Mouse (Mus musculus) ovary, postnatal 14 days (tissue): ENCODE data around the gene Sh3gl1.

Experiments
- DNase-seq: peaks from one replicate; pipeline ENCODE4 v3.0.0; 2022; ENCODE audit warnings: low spot score

Gene Sh3gl1

GRCm38 (mm10) chr17:56021161-56021910 lies 15.1 kb downstream of the Sh3gl1 start:
- DNase-seq = no peak

GRCm38 (mm10) chr17:56020400-56021084 lies 15.9 kb downstream of the Sh3gl1 start:
- no peak for DNase-seq

- DNase-seq = no peak
Measured at GRCm38 (mm10) chr17:56018347-56019131, 17.9 kb downstream of the Sh3gl1 start.

- DNase-seq = no peak
Measured at GRCm38 (mm10) chr17:56017848-56018247, 18.6 kb downstream of the Sh3gl1 start.

GRCm38 (mm10) chr17:56016793-56017785 lies 19.3 kb downstream of the Sh3gl1 start:
- no peak for DNase-seq

GRCm38 (mm10) chr17:56016382-56016781 lies 20.1 kb downstream of the Sh3gl1 start:
- no peak for DNase-seq

GRCm38 (mm10) chr17:56015293-56015692 lies 21.1 kb downstream of the Sh3gl1 start:
- no peak for DNase-seq

- no peak for DNase-seq
Measured at GRCm38 (mm10) chr17:56011441-56011840, 25.0 kb downstream of the Sh3gl1 start.

GRCm38 (mm10) chr17:56010681-56011080 lies 25.8 kb downstream of the Sh3gl1 start:
- peak; percentile 83 for DNase-seq

GRCm38 (mm10) chr17:56010255-56010654 lies 26.2 kb downstream of the Sh3gl1 start:
- no peak for DNase-seq

GRCm38 (mm10) chr17:56009962-56010240 lies 26.5 kb downstream of the Sh3gl1 start:
- DNase-seq = no peak

- DNase-seq = peak; percentile 84
Measured at GRCm38 (mm10) chr17:56009088-56009961, 27.1 kb downstream of the Sh3gl1 start.

- peak; percentile 86 for DNase-seq
Measured at GRCm38 (mm10) chr17:56008356-56009087, 27.9 kb downstream of the Sh3gl1 start.

GRCm38 (mm10) chr17:56007444-56008355 lies 28.7 kb downstream of the Sh3gl1 start:
- no peak for DNase-seq

GRCm38 (mm10) chr17:56006956-56007355 lies 29.5 kb downstream of the Sh3gl1 start:
- DNase-seq = no peak

GRCm38 (mm10) chr17:56005415-56006061 lies 30.9 kb downstream of the Sh3gl1 start, which contains the start of the genes Stap2 and Mpnd:
Gene Stap2 (minus strand): TSS chr17:56005584.
Gene Mpnd (plus strand): TSS chr17:56005711.
- DNase-seq = no peak

GRCm38 (mm10) chr17:56003000-56003399 lies 33.4 kb downstream of the Sh3gl1 start:
- DNase-seq = no peak

- DNase-seq = no peak
Measured at GRCm38 (mm10) chr17:55999794-56000499, 36.5 kb downstream of the Sh3gl1 start.
